Mouse (Mus musculus) E14TG2a.4 (cell line): Measurements from ENCODE around the gene Fbxw7.

Experiments
- H3K27me3 ChIP-seq: 2 replicates; pipeline ENCODE4 v1.6.1; 2014; ENCODE audit warnings: low read length, control low read depth; ENCODE audit not compliant: insufficient read depth
- H3K36me3 ChIP-seq: 2 replicates; pipeline ENCODE4 v1.6.1; 2014; ENCODE audit warnings: low read length, control low read depth; ENCODE audit not compliant: insufficient read depth
- H3K4me1 ChIP-seq: replicated peaks from 2 replicates; pipeline ENCODE4 v1.6.1; 2014; ENCODE audit warnings: low read depth, low read length, control low read depth
- H3K4me3 ChIP-seq: replicated peaks from 2 replicates; pipeline ENCODE4 v1.5.1; 2014; ENCODE audit warnings: mild to moderate bottlenecking, low read length
- H3K9me3 ChIP-seq: 2 replicates; pipeline ENCODE4 v1.6.1; 2014; ENCODE audit warnings: low read length, control low read depth
- CTCF ChIP-seq: conservative IDR thresholded peaks from 2 replicates; pipeline ENCODE4 v1.5.1; 2014; ENCODE audit warnings: low read length
- NANOG ChIP-seq: IDR thresholded peaks from 2 replicates; pipeline ENCODE4 v1.6.1; 2014; ENCODE audit warnings: borderline replicate concordance, low read length, mixed read lengths
- POU5F1 ChIP-seq: IDR thresholded peaks from 2 replicates; pipeline ENCODE4 v1.6.1; 2014; ENCODE audit warnings: low read length, borderline replicate concordance

Gene Fbxw7

GRCm38 (mm10) chr3:85020137-85020536 lies 205.1 kb downstream of the Fbxw7 start:
- H3K9me3 ChIP-seq, result peaks cover 16% of the 10 kb centered on the region
- no peak for TF ChIP-seq CTCF
- no peak for TF ChIP-seq NANOG
- no peak for TF ChIP-seq POU5F1
- peaks cover 20% of the 10 kb centered on the region for H3K4me1 ChIP-seq
- 0 out of 2 replicates have a peak, but pooled peaks cover 7% of the 10 kb centered on the region for H3K27me3 ChIP-seq
- H3K4me3 ChIP-seq, result no peak overlapping the region
- H3K36me3 ChIP-seq, result no peaks in the 10 kb centered on the region

- Histone ChIP-seq H3K4me1 (peaks cover 21% of the 10 kb centered on the region), H3K36me3 (no peaks in the 10 kb centered on the region), H3K4me3 (no peak overlapping the region), H3K27me3 (0 out of 2 replicates have a peak, but pooled peaks cover 7% of the 10 kb centered on the region), H3K9me3 (peaks cover 12% of the 10 kb centered on the region)
- no peak for TF ChIP-seq NANOG
Observed at GRCm38 (mm10) chr3:85021816-85022215, 206.7 kb downstream of the Fbxw7 start.

- H3K9me3 ChIP-seq, result peaks cover 8% of the 10 kb centered on the region
- no peak overlapping the region for H3K4me3 ChIP-seq
- 0 out of 2 replicates have a peak, but pooled peaks cover 7% of the 10 kb centered on the region for H3K27me3 ChIP-seq
- H3K4me1 ChIP-seq, result peaks cover 21% of the 10 kb centered on the region
- H3K36me3 ChIP-seq, result no peaks in the 10 kb centered on the region
- no peak for TF ChIP-seq POU5F1
- no peak for TF ChIP-seq NANOG
- TF ChIP-seq CTCF, result no peak
Observed at GRCm38 (mm10) chr3:85022800-85023199, 207.7 kb downstream of the Fbxw7 start.

- Histone ChIP-seq H3K4me1 (peaks cover 21% of the 10 kb centered on the region), H3K27me3 (0 out of 2 replicates have a peak, but pooled peaks cover 7% of the 10 kb centered on the region)
- no peak for TF ChIP-seq POU5F1
- TF ChIP-seq NANOG, result no peak
- no peak for TF ChIP-seq CTCF
Observed at GRCm38 (mm10) chr3:85024237-85024636, 209.2 kb downstream of the Fbxw7 start.

GRCm38 (mm10) chr3:85024817-85025705 lies 210.0 kb downstream of the Fbxw7 start:
- Histone ChIP-seq H3K36me3 (no peaks in the 10 kb centered on the region), H3K27me3 (0 out of 2 replicates have a peak, but pooled peaks cover 7% of the 10 kb centered on the region), H3K4me3 (no peak overlapping the region), H3K9me3 (no peaks in the 10 kb centered on the region), H3K4me1 (peaks cover 21% of the 10 kb centered on the region)
- TF ChIP-seq CTCF, result no peak
- no peak for TF ChIP-seq NANOG
- no peak for TF ChIP-seq POU5F1

More at GRCm38 (mm10) chr3:85024237-85024636, 209.2 kb downstream of the Fbxw7 start:
- H3K36me3 ChIP-seq, result no peaks in the 10 kb centered on the region
- H3K4me3 ChIP-seq, result no peak overlapping the region
- H3K9me3 ChIP-seq, result no peaks in the 10 kb centered on the region
